Comparison of ENCODE assay signal across 21 mouse cellular contexts in genomic region chr9:77522476-77522875, GRCm38 (mm10). TPM values are rescaled to one million over a fixed set of nuclear protein-coding genes. Genes with fewer than 3 reads are reported as not detected.
DNase-seq lines count a peak whose midpoint lies in the region; ATAC-seq and TF ChIP-seq lines count a peak whose summit lies in the region.
"Had no signal": no experiment of that assay in that cellular context is flagged by ENCODE, and none has a peak within 500 bp of the region (broad histone marks: within the 10 kb centered on the region; RNA-seq: fewer than 3 reads in every experiment).

No protein-coding gene starts in this region.

- no peaks in the 10 kb centered on the region for H3K36me3 ChIP-seq in forebrain, embryonic 11.5 days (ENCODE audit: control insufficient read depth, insufficient read depth, low read length)
- H3K36me3 ChIP-seq in forebrain, embryonic 15.5 days, result no peaks in the 10 kb centered on the region
- H3K36me3 ChIP-seq in lung, embryonic 15.5 days, result no peaks in the 10 kb centered on the region
- H3K36me3 ChIP-seq in hindbrain, postnatal 0 days (ENCODE audit: insufficient read depth, low read length), result no peaks in the 10 kb centered on the region
- H3K36me3 ChIP-seq: embryonic facial prominence, embryonic 13.5 days; heart, embryonic 10.5 days had no signal

- H3K4me2 ChIP-seq in forebrain, embryonic 11.5 days (ENCODE audit: low read depth, low read length, severe bottlenecking), result no peak overlapping the region
- no peak overlapping the region for H3K4me2 ChIP-seq in forebrain, embryonic 15.5 days (replicated peaks)
- no peak overlapping the region for H3K4me2 ChIP-seq in lung, embryonic 15.5 days
- H3K4me2 ChIP-seq in hindbrain, postnatal 0 days (ENCODE audit: low read depth, low read length), result no peak overlapping the region
- H3K4me2 ChIP-seq: embryonic facial prominence, embryonic 13.5 days; liver, embryonic 11.5 days had no signal

- H3K27me3 ChIP-seq in forebrain, embryonic 11.5 days (ENCODE audit: control insufficient read depth, insufficient read depth, low read length), result no peaks in the 10 kb centered on the region
- no peaks in the 10 kb centered on the region for H3K27me3 ChIP-seq in forebrain, embryonic 15.5 days
- H3K27me3 ChIP-seq in lung, embryonic 15.5 days, result no peaks in the 10 kb centered on the region
- no peaks in the 10 kb centered on the region for H3K27me3 ChIP-seq in hindbrain, postnatal 0 days (ENCODE audit: insufficient read depth, low read length)
- H3K27me3 ChIP-seq: embryonic facial prominence, embryonic 13.5 days had no signal

- H3K27ac ChIP-seq in forebrain, embryonic 11.5 days (ENCODE audit: low read depth, low read length), result no peak overlapping the region
- H3K27ac ChIP-seq in forebrain, embryonic 15.5 days (replicated peaks), result no peak overlapping the region
- H3K27ac ChIP-seq in lung, embryonic 15.5 days, result no peak overlapping the region
- H3K27ac ChIP-seq in hindbrain, postnatal 0 days, result no peak overlapping the region
- H3K27ac ChIP-seq: embryonic facial prominence, embryonic 13.5 days; heart, embryonic 10.5 days; kidney, postnatal 0 days had no signal

- no peaks in the 10 kb centered on the region for H3K9me3 ChIP-seq in forebrain, embryonic 11.5 days (ENCODE audit: control insufficient read depth, low read length)
- H3K9me3 ChIP-seq in forebrain, embryonic 15.5 days, result no peaks in the 10 kb centered on the region
- H3K9me3 ChIP-seq in lung, embryonic 15.5 days, result no peaks in the 10 kb centered on the region
- H3K9me3 ChIP-seq in hindbrain, postnatal 0 days (ENCODE audit: low read length), result no peaks in the 10 kb centered on the region
- H3K9me3 ChIP-seq: embryonic facial prominence, embryonic 13.5 days; heart, embryonic 10.5 days had no signal

- peak; percentile 32 for DNase-seq in forebrain, embryonic 11.5 days (ENCODE audit: low spot score)
- DNase-seq in lung, postnatal 10 days, result no peak
- DNase-seq in testis, postnatal 10 days (ENCODE audit: low spot score), result peak; percentile 26
- no peak for DNase-seq in testis, postnatal 14 days (ENCODE audit: low spot score)
- no peak for DNase-seq in hindbrain, postnatal 0 days (ENCODE audit: low spot score)
- no peak for DNase-seq in cerebellum, adult 11 months
- DNase-seq: cerebellum, adult 11-12 months; cerebellum, postnatal 14 days; kidney, adult 2 months; left cerebral cortex, postnatal 4 days; liver, postnatal 0 days; lung, postnatal 14 days; thymus, postnatal 25 days had no signal

- WGBS in forebrain, embryonic 11.5 days, result 95% methylated on average over 3 of the region's 3 CpGs
- WGBS in forebrain, embryonic 15.5 days, result 93% methylated on average over 3 of the region's 3 CpGs
- WGBS in lung, embryonic 15.5 days, result 88% methylated on average over 3 of the region's 3 CpGs
- 94% methylated on average over 3 of the region's 3 CpGs for WGBS in hindbrain, postnatal 0 days

- ATAC-seq in forebrain, embryonic 11.5 days (replicated peaks; ENCODE audit: low FRiP score), result 0 out of 2 replicates have a peak, but pooled peaks have one; percentile 19
- ATAC-seq in forebrain, embryonic 15.5 days (replicated peaks), result no peak
- peak; percentile 28 for ATAC-seq in lung, embryonic 15.5 days (ENCODE audit: borderline replicate concordance, extremely low read depth, low FRiP score, low TSS enrichment)
- ATAC-seq in hindbrain, postnatal 0 days, result peak; percentile 55; the same call in 1 of the 2 replicates
- ATAC-seq: forebrain, embryonic 14.5 days; liver, postnatal 0 days; midbrain, embryonic 16.5 days had no signal

- H3K9ac ChIP-seq in forebrain, embryonic 11.5 days (ENCODE audit: low read length), result no peak overlapping the region
- no peak overlapping the region for H3K9ac ChIP-seq in forebrain, embryonic 15.5 days (replicated peaks)
- no peak overlapping the region for H3K9ac ChIP-seq in lung, embryonic 15.5 days
- no peak overlapping the region for H3K9ac ChIP-seq in hindbrain, postnatal 0 days (replicated peaks; ENCODE audit: low read length)
- H3K9ac ChIP-seq: embryonic facial prominence, embryonic 13.5 days; liver, postnatal 0 days had no signal

- peaks cover 5% of the 10 kb centered on the region; the same call in 1 of the 2 replicates for H3K4me1 ChIP-seq in forebrain, embryonic 11.5 days (replicated peaks; ENCODE audit: control insufficient read depth, insufficient read depth, low read length)
- H3K4me1 ChIP-seq in forebrain, embryonic 15.5 days, result peaks cover 14% of the 10 kb centered on the region
- peaks cover 13% of the 10 kb centered on the region for H3K4me1 ChIP-seq in lung, embryonic 15.5 days
- no peaks in the 10 kb centered on the region for H3K4me1 ChIP-seq in hindbrain, postnatal 0 days (ENCODE audit: insufficient read depth, low read length)

- no peak overlapping the region for H3K4me3 ChIP-seq in forebrain, embryonic 11.5 days (ENCODE audit: low read depth, low read length)
- no peak overlapping the region for H3K4me3 ChIP-seq in forebrain, embryonic 15.5 days
- H3K4me3 ChIP-seq in lung, embryonic 15.5 days, result no peak overlapping the region
- no peak overlapping the region for H3K4me3 ChIP-seq in hindbrain, postnatal 0 days (ENCODE audit: low read length)
- H3K4me3 ChIP-seq: embryonic facial prominence, embryonic 13.5 days; heart, embryonic 10.5 days had no signal

- no peak for TF ChIP-seq CTCF in hindbrain, postnatal 0 days (IDR thresholded peaks at IDR 0.05; ENCODE audit: low read depth)

RNA-seq across cellular contexts. Expression of gene Lrrc1, which starts 22.2 kb away (rescaled TPM):
- polyA plus RNA-seq in forebrain, embryonic 11.5 days (2014; fragmentation: Nextera tagmentation; extraction: Ambion mirVana), result 20.8 and 22.9 TPM in 2 replicates
- polyA plus RNA-seq in forebrain, embryonic 15.5 days (2015; fragmentation: Nextera tagmentation; extraction: Ambion mirVana), result 8.4 and 9.4 TPM in 2 replicates
- 9.3 and 11.4 TPM in 2 replicates for polyA plus RNA-seq in lung, embryonic 15.5 days (2015; fragmentation: Nextera tagmentation; extraction: Ambion mirVana)
- 19.8 and 49.7 TPM in 2 replicates for total RNA-seq in hindbrain, postnatal 0 days (2014; rRNA removed)
- polyA plus RNA-seq in hindbrain, postnatal 0 days (2015; fragmentation: Nextera tagmentation; extraction: Ambion mirVana), result 7.4 and 7.6 TPM in 2 replicates

Comparison
In these comparisons a context has a peak if more than half of its experiments do, and no peak if none do; other contexts are left out.
1. DNase-seq: peak in forebrain, embryonic 11.5 days (single experiment) and testis, postnatal 10 days (single experiment); none in lung, postnatal 10 days (single experiment), testis, postnatal 14 days (single experiment), hindbrain, postnatal 0 days (single experiment) and cerebellum, adult 11 months (single experiment).